Mouse (Mus musculus): ENCODE measurements around the gene Ryr2.

- TF ChIP-seq POLR2A (IDR thresholded peaks at IDR 0.05; ENCODE audit: low read depth, low read length) = no peak
- no peak for TF ChIP-seq CTCF (conservative IDR thresholded peaks at IDR 0.05; ENCODE audit: insufficient read depth, insufficient read length, low read depth, low read length)
These were observed 25.5 kb upstream of the Ryr2 start for GRCm38 (mm10) chr13:12132160-12132710.

All from kidney, adult 2 months (tissue).